Mouse (Mus musculus): ENCODE measurements around the gene Spata2. TPM values are rescaled to one million over a fixed set of nuclear protein-coding genes. Genes with fewer than 3 reads are reported as not detected.
A peak's percentile ranks its signal among the peaks of the same experiment; 100 is the strongest.

The Spata2 gene
- total RNA-seq, 1 experiment, result 10.0 TPM

DNA sequence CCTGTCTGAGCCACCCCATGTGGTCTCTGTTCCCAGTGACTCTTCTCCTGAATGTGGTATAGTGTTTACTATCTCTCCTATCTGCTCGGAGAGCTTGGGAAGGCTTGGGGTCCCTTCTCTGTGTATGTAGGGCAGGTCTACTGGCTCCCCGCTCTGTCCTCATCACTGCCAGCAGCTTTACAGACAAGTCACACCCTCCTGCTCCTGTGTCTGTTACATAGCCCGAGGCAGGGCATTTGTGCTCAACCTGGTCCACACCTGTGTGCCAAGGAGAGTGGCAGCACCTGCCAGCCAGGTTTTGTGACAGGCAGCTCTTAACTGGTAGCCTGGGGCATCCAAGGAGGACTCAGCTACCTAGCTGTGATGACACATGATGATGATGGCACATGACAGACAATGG is 22.1 kb downstream of the Spata2 start:
- H3K4me3 ChIP-seq (ENCODE audit: insufficient read depth in 1 of 2, low read depth in 1 of 2, low read length in 2 of 2, poor library complexity in 1 of 2, severe bottlenecking in 1 of 2), result no peak overlapping the region
- TF ChIP-seq MAFK (IDR thresholded peaks at IDR 0.05; ENCODE audit: insufficient read depth, low read depth, low read length) (no peak), ZC3H11A (IDR thresholded peaks at IDR 0.05; ENCODE audit: borderline replicate concordance, low read depth, low read length) (no peak), CHD2 (IDR thresholded peaks at IDR 0.05; ENCODE audit: low read depth, low read length) (no peak), HCFC1 (IDR thresholded peaks at IDR 0.05; ENCODE audit: borderline replicate concordance, insufficient read depth, low read length) (no peak)
- H3K9ac ChIP-seq (ENCODE audit: insufficient read depth, low read depth, low read length, poor library complexity, severe bottlenecking), result no peak overlapping the region
- no peaks in the 10 kb centered on the region for H3K9me3 ChIP-seq (ENCODE audit: control insufficient read depth, insufficient read depth, low read depth, low read length)
- H3K4me1 ChIP-seq (ENCODE audit: control insufficient read depth in 2 of 2, insufficient read depth in 2 of 2, low read length in 2 of 2, poor library complexity in 1 of 2), result peaks cover 0 to 8% of the 10 kb centered on the region in 2 experiments; a peak in 1 of 4 replicates
- DNase-seq (ENCODE audit: low read depth, low spot score), result no peak
- in situ Hi-C loops (cut with MboI; ENCODE audit: low sequenced_read_pairs in 2 of 2, unreplicated experiment in 2 of 2), result no loop called here
- H3K36me3 ChIP-seq (ENCODE audit: control insufficient read depth, insufficient read depth, low read length, poor library complexity, severe bottlenecking), result peaks cover 77% of the 10 kb centered on the region
- H3K27ac ChIP-seq (ENCODE audit: insufficient read depth, low read depth, low read length, poor library complexity, severe bottlenecking), result no peak overlapping the region

DNA sequence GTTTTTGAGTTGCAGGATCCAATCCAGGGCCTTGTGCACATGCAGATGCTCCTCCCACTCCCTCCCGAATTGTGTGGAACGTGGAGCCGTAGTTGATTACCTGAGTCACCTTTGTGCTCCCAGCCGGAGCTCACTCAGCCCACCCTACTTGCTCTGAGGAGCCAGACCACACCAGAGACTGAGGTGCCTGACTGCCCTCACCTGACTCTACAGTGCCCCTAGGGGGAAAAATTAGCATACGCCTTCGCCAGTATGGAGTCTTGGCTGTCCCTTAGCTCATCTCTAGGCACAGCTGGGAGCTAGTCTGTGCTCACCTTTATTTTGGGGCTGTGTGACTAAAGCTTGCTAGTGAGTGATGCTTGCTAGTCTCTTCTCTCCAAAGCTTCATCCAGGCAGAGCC is 24.2 kb downstream of the Spata2 start:
- DNase-seq (ENCODE audit: low read depth, low spot score), result peak; percentile 44
- no peak overlapping the region for H3K9ac ChIP-seq (ENCODE audit: insufficient read depth, low read depth, low read length, poor library complexity, severe bottlenecking)
- no peaks in the 10 kb centered on the region for H3K9me3 ChIP-seq (ENCODE audit: control insufficient read depth, insufficient read depth, low read depth, low read length)
- H3K36me3 ChIP-seq (ENCODE audit: control insufficient read depth, insufficient read depth, low read length, poor library complexity, severe bottlenecking), result peaks cover 63% of the 10 kb centered on the region
- H3K4me1 ChIP-seq (ENCODE audit: control insufficient read depth in 2 of 2, insufficient read depth in 2 of 2, low read length in 2 of 2, poor library complexity in 1 of 2), result peaks cover 0 to 8% of the 10 kb centered on the region in 2 experiments; a peak in 1 of 4 replicates
- no peak for TF ChIP-seq ZNF384 (IDR thresholded peaks at IDR 0.05; ENCODE audit: low read depth, low read length)
- TF ChIP-seq CHD2 (IDR thresholded peaks at IDR 0.05; ENCODE audit: low read depth, low read length), result no peak
- TF ChIP-seq MAFK (IDR thresholded peaks at IDR 0.05; ENCODE audit: insufficient read depth, low read depth, low read length), result no peak
- TF ChIP-seq ZC3H11A (IDR thresholded peaks at IDR 0.05; ENCODE audit: borderline replicate concordance, low read depth, low read length), result no peak
- TF ChIP-seq HCFC1 (IDR thresholded peaks at IDR 0.05; ENCODE audit: borderline replicate concordance, insufficient read depth, low read length), result no peak
- in situ Hi-C loops (cut with MboI; ENCODE audit: low sequenced_read_pairs in 2 of 2, unreplicated experiment in 2 of 2), result no loop called here
- H3K4me3 ChIP-seq (ENCODE audit: insufficient read depth in 1 of 2, low read depth in 1 of 2, low read length in 2 of 2, poor library complexity in 1 of 2, severe bottlenecking in 1 of 2), result no peak overlapping the region
- no peak overlapping the region for H3K27ac ChIP-seq (ENCODE audit: insufficient read depth, low read depth, low read length, poor library complexity, severe bottlenecking)

DNA sequence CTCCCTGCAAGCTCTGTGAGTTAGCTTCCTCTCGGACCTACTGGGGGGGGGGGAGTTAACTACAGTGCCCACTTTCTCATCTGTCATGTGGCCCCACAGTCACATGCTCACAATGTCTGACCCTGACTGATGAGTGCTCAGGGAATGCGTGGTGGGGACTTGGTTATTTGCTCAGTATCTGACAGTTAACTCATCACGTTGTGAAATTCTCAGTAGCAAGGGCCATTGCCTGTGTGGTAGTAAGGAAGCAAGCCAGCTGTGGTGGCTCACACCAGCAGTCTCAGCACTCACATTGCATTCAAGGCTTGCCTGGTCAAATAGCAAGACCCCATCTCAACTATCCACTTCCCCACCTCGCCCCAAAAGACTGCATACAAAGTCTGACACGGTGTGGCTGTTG is 25.5 kb downstream of the Spata2 start:
- TF ChIP-seq HCFC1 (IDR thresholded peaks at IDR 0.05; ENCODE audit: borderline replicate concordance, insufficient read depth, low read length), result no peak
- no peak for TF ChIP-seq ZNF384 (IDR thresholded peaks at IDR 0.05; ENCODE audit: low read depth, low read length)
- TF ChIP-seq ZC3H11A (IDR thresholded peaks at IDR 0.05; ENCODE audit: borderline replicate concordance, low read depth, low read length), result no peak
- no peak for TF ChIP-seq CHD2 (IDR thresholded peaks at IDR 0.05; ENCODE audit: low read depth, low read length)
- TF ChIP-seq MAFK (IDR thresholded peaks at IDR 0.05; ENCODE audit: insufficient read depth, low read depth, low read length), result no peak
- Histone ChIP-seq H3K4me1 (ENCODE audit: control insufficient read depth in 2 of 2, insufficient read depth in 2 of 2, low read length in 2 of 2, poor library complexity in 1 of 2) (peaks cover 0 to 8% of the 10 kb centered on the region in 2 experiments; a peak in 1 of 4 replicates), H3K4me3 (ENCODE audit: insufficient read depth in 1 of 2, low read depth in 1 of 2, low read length in 2 of 2, poor library complexity in 1 of 2, severe bottlenecking in 1 of 2) (no peak overlapping the region), H3K27ac (ENCODE audit: insufficient read depth, low read depth, low read length, poor library complexity, severe bottlenecking) (no peak overlapping the region), H3K36me3 (ENCODE audit: control insufficient read depth, insufficient read depth, low read length, poor library complexity, severe bottlenecking) (peaks cover 62% of the 10 kb centered on the region), H3K9ac (ENCODE audit: insufficient read depth, low read depth, low read length, poor library complexity, severe bottlenecking) (no peak overlapping the region), H3K9me3 (ENCODE audit: control insufficient read depth, insufficient read depth, low read depth, low read length) (no peaks in the 10 kb centered on the region)
- no peak for DNase-seq (ENCODE audit: low read depth, low spot score)
- in situ Hi-C loops (cut with MboI; ENCODE audit: low sequenced_read_pairs in 2 of 2, unreplicated experiment in 2 of 2), result no loop called here

- H3K36me3 ChIP-seq (ENCODE audit: control insufficient read depth, insufficient read depth, low read length, poor library complexity, severe bottlenecking), result peaks cover 59% of the 10 kb centered on the region
- in situ Hi-C loops (cut with MboI; ENCODE audit: low sequenced_read_pairs in 2 of 2, unreplicated experiment in 2 of 2), result no loop called here
- TF ChIP-seq CHD2 (IDR thresholded peaks at IDR 0.05; ENCODE audit: low read depth, low read length) (no peak), MAFK (IDR thresholded peaks at IDR 0.05; ENCODE audit: insufficient read depth, low read depth, low read length) (no peak), ZC3H11A (IDR thresholded peaks at IDR 0.05; ENCODE audit: borderline replicate concordance, low read depth, low read length) (no peak), HCFC1 (IDR thresholded peaks at IDR 0.05; ENCODE audit: borderline replicate concordance, insufficient read depth, low read length) (no peak), ZNF384 (IDR thresholded peaks at IDR 0.05; ENCODE audit: low read depth, low read length) (no peak)
These were observed 26.7 kb downstream of the Spata2 start for GRCm38 (mm10) chr2:167465951-167466350.

DNA sequence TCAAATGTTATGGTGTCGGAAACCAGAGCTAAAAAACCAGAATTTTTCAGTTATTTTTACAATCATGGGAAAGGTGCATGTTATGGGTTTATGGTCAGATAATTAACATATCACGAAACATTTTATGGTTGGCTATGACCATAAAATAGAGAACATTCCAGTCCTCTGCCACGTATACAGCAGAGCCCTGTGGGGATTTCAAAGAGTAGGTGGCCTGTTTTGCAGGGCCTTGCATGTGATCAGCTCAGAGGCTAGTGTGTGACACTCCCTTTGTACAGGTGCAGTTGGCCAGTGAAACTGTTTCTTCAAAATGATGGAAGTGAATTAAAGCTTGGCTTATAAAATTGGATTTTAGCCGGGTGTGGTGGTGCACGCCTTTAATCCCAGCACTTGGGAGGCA is 28.9 kb downstream of the Spata2 start:
- H3K27ac ChIP-seq (ENCODE audit: insufficient read depth, low read depth, low read length, poor library complexity, severe bottlenecking), result no peak overlapping the region
- H3K9me3 ChIP-seq (ENCODE audit: control insufficient read depth, insufficient read depth, low read depth, low read length), result no peaks in the 10 kb centered on the region
- no peak for DNase-seq (ENCODE audit: low read depth, low spot score)
- H3K36me3 ChIP-seq (ENCODE audit: control insufficient read depth, insufficient read depth, low read length, poor library complexity, severe bottlenecking), result peaks cover 57% of the 10 kb centered on the region
- TF ChIP-seq ZNF384 (IDR thresholded peaks at IDR 0.05; ENCODE audit: low read depth, low read length) (no peak), CHD2 (IDR thresholded peaks at IDR 0.05; ENCODE audit: low read depth, low read length) (no peak), ZC3H11A (IDR thresholded peaks at IDR 0.05; ENCODE audit: borderline replicate concordance, low read depth, low read length) (no peak), MAFK (IDR thresholded peaks at IDR 0.05; ENCODE audit: insufficient read depth, low read depth, low read length) (no peak), HCFC1 (IDR thresholded peaks at IDR 0.05; ENCODE audit: borderline replicate concordance, insufficient read depth, low read length) (no peak)
- in situ Hi-C loops (cut with MboI; ENCODE audit: low sequenced_read_pairs in 2 of 2, unreplicated experiment in 2 of 2), result no loop called here
- H3K4me3 ChIP-seq (ENCODE audit: insufficient read depth in 1 of 2, low read depth in 1 of 2, low read length in 2 of 2, poor library complexity in 1 of 2, severe bottlenecking in 1 of 2), result no peak overlapping the region
- H3K9ac ChIP-seq (ENCODE audit: insufficient read depth, low read depth, low read length, poor library complexity, severe bottlenecking), result no peak overlapping the region
- H3K4me1 ChIP-seq (ENCODE audit: control insufficient read depth in 2 of 2, insufficient read depth in 2 of 2, low read length in 2 of 2, poor library complexity in 1 of 2), result peaks cover 0 to 2% of the 10 kb centered on the region in 2 experiments; a peak in 1 of 4 replicates

More at GRCm38 (mm10) chr2:167465951-167466350, 26.7 kb downstream of the Spata2 start:
- no peak overlapping the region for H3K9ac ChIP-seq (ENCODE audit: insufficient read depth, low read depth, low read length, poor library complexity, severe bottlenecking)
- no peak for DNase-seq (ENCODE audit: low read depth, low spot score)
- H3K4me3 ChIP-seq (ENCODE audit: insufficient read depth in 1 of 2, low read depth in 1 of 2, low read length in 2 of 2, poor library complexity in 1 of 2, severe bottlenecking in 1 of 2), result no peak overlapping the region
- no peaks in the 10 kb centered on the region for H3K9me3 ChIP-seq (ENCODE audit: control insufficient read depth, insufficient read depth, low read depth, low read length)
- no peak overlapping the region for H3K27ac ChIP-seq (ENCODE audit: insufficient read depth, low read depth, low read length, poor library complexity, severe bottlenecking)
- H3K4me1 ChIP-seq (ENCODE audit: control insufficient read depth in 2 of 2, insufficient read depth in 2 of 2, low read length in 2 of 2, poor library complexity in 1 of 2), result peaks cover 0 to 4% of the 10 kb centered on the region in 2 experiments; a peak in 1 of 4 replicates
